Mouse (Mus musculus) right cerebral cortex, postnatal 25 days (tissue): ENCODE data around the gene Itga9.

ENCODE experiments used
- DNase-seq: peaks from one replicate; pipeline ENCODE4 v3.0.0; 2022

Gene Itga9

DNA sequence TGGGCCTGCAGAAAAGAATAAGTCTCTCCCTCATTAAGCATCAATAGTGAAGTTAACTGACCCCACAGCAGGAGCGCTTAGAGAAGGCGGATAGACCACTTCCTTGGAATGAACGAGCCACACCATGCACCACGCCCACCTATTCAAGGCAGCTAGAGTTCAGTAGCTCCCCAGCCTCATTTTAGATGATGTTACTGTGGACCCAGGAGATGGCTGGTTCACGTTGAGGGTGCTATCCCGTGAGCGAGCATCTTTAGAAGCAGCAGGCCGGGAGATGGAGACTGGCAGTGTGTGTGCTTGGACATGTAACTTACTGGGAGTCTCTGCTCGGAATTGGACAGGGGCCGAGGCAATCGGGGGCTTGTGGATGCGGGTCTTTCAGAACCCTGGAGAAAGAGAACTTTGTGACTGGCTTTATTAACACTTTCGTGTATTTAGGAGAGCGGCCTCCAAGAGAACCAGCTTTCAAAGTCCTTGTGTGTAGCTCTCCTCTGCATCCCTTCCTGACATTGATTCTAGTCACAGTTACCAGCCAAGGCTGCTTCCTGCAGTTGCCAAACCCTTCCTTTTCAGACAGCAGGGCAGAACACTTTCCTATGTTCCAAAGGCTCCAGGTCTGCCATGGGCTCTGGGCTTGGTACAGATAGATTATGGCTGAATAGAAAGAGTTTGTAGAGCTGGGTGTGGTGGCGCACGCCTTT is 1.4 kb downstream of the Itga9 start:
- DNase-seq = no peak

DNA sequence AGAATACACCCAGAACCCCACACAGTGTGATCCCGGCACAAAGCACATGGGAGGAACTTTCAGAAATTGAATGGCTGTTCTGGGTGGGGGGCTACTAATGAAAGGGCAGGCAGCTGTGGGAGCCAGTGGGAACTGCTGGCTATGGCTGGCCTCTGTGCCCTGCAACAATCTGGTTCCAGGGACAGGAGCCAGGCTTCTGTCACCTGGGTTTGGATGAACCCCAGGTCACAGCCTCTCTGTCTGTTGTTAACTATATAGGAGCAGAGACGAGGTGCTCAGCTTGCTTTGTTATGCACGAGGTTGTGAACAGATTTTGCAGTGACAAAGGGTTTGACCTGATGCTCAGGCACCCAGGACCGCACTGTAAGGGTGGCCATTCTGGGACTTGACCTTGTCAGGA is 2.1 kb downstream of the Itga9 start:
- DNase-seq = no peak

DNA sequence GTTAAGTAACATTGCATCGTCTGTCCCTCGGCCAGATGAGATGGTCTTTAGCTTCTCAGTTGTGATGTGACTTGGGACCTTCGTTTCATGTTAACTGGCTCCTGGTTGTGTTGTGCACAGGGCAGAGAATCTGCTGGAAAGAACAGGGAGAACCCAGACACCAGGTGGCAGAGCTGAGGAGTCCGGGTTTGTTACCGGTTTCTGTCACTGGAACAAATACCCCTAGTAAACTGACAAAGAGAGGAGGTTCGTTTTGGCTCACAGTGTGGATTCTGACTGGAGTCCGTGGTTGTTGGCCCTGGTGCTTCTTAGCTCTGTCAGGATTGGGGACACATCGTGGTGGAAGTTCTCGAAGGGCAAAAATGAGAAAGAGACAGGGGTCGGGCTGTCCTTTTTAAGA is 3.6 kb downstream of the Itga9 start:
- DNase-seq = peak; percentile 39

DNA sequence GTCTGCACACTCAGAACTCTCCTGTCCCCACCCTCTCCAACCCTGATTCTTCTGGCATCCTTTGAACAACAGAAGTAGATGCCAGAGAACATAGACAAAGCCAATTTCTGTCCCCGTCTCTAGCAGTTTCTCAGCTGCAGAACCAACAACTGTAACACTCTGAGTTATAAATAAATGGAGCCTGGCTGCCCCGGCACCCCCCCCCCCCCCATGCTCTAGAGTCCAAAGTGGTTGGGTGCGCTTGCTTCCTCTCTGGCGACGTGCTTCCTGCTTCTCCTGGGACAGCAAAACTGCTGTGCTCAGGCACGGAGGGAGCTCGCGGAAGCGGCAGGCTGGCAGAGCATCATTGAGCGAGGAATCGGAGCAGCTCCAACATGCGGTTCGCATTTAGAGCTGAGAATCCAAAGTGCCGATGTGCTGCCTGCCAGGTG is 4.6 kb downstream of the Itga9 start:
- peak; percentile 61 for DNase-seq

DNA sequence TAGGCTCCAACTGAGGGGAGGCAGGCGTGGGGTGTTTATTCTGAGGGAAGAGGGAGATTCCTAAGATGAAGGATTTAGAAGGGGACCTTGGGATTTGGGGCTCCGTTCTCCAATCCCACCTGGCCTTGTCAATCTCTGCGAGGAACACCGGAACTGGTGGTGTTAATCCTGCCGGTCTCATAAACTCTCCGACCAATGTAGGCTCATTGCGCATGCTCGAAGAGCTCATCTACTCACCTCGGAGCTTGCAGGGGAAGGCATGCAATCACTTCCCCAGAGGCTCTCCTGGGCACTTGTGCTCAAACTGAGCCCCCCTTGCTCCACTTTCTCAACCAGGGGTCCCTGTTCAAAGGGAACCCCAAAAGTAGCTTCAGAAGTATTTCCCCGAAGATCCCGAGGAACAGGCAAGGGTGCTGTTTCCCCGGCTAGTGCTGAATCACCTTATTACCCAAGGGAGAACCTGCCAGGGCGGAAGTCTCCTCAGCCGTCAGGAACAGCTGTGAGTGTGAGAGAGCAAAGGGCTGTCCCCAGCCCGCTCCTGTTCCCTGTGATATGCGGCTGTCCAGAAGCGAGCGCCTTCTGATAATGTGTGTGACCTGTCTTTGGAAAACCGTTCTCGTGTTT is 5.6 kb downstream of the Itga9 start:
- no peak for DNase-seq

DNA sequence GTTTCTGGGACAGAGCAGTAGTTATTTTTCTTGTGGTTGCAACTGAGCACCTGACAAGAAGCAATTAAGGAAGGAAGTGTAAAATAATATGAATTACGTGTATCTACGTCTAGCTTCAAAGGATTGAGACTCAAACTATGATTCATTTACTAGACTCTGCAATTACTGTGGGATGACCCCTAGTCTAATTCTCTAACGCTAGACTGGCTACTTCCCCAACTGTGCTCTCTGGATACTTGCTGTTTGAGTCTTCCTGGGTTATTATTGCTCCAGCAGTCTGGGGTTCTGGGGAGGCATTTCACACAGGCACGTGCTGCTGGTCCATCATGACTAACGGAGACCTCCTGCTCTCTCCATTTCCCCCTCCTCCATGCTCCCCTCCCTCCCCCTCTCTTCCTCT is 10.7 kb downstream of the Itga9 start:
- DNase-seq = no peak

DNA sequence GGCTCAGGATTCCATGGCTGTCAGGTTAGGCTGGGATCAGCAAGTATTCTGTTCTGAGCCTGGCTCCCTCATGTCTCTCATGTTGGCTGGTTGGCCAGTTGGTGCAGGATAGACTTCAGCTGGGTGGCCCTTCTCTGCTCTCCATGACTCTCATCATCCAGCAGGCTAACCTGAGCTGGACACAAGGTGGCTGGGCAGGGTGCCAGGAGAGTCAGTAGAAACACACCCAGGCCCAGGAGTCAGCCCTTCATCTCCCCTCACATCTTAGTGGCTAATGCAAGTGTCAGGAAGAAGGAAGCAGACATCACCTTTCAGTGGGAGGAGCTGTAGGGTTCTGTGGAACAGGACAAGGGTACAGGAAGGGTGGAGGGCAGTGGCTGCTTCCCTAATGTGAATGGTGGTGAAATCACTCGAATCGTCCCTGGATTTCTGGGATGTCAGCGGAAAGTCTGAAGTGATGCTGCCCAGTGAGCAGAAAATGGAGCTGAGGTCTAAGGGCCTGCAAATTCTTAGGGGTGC is 12.3 kb downstream of the Itga9 start:
- no peak for DNase-seq

DNA sequence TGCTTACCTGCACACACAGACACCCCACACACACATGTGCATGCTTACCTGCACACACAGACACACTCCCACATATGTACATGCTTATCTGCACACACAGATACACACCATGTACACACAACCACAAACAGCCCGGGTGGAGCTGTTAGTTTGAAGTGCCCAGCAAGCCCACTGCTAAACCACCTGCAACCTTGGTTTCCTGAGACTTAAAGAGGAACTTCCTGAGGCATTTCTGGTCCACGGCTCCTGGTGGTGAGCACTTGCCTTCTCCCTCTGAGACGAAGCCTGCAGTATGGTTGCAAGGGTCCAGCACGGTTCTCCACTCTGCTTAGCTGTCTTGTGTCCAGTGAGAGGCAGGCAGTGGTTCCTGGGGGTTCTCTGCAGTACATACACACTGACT is 14.3 kb downstream of the Itga9 start:
- no peak for DNase-seq

DNA sequence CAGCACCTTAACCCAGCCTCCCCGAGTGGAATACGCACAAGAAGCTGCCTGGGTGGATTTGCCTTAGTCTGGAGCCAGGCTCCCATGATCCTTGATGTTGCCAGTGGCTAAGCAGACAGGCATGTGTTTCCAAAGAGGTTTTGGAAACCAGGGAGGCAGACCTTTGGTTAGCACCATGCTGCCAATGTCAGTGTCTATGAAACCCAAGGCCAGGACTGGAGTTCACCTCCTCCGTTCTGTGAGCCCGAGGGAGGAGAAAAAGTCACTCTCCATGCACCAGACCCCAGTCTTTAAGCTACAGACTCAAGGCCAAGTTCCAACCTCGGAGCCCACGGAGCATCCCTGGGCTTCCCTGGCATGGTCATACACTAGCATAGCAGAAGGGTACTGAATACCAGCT is 15.2 kb downstream of the Itga9 start:
- DNase-seq = no peak

DNA sequence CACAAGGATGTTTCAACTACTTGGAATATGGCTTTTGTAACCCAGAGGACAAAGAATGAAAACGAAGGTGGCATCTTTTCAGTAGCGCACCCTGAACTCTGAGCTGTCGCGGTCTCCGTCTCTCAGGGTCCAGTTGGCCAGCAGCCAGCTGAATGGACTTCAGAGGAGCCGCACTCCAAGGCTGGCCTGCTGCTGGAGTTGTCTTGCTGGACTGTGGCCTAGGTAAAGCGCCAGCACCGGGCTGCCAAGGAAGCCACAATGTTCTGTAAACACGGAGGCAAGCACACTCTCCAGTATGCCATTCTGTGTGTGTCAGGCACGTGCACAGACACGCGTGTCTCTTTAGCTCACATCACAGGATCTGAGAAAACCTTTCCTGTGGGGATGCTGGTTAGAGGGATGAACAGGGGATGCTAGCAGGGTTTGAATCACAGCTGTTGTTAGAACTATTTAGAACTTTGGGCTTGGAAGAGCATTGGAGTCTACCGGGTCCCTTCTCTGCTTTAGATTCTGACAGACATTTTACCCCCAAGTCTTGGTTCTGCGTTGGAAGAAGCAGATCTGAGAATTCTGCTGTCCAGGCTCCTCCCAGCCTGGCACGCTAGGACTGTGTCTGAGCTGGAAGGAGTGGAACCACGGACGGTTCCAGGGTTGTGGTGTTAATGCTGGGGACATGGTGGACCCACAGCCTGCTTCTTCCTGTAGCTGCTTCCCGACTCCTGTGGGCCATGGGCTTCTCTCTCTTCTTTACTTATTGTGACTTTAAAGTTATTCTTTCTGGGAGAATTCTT is 16.1 kb downstream of the Itga9 start:
- no peak for DNase-seq

DNA sequence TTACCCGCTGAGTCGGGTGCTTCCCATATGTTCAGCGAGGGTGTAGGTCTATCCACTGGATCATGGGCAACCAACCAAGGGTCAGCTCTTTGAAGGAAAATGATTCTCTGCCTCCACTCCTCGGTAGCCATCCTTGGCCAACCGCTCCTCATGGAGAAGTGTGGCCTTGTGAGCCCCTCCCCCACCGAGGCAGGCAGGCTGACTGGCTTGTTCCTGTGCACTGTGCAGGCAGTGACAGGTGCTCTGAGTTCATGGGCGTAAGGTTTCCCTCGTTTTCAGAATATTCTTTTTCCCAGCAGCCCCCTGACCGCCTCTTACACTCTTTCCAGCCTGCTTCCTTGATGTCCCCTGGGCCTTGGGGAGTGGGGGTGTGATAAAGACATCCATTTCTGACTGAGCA is 17.0 kb downstream of the Itga9 start:
- DNase-seq = no peak

DNA sequence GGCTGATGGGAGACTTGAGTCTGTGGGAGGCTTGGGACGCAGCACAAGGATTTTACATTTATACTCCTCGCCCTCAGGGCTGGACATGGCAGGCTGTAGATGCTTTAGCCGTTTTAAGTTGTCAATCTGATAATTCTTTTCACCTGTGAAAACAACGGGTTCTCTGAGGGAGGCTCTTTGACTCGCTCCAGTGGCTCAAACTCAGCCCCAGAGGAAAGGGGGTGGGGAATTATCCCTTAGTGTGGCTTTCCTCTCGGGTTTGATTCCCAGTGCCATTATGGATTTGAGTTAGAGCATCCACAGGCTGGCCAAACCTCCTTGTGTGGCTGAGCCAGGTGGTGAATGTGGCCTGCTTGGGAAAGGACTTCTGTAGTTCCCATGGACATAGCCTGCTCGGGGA is 17.7 kb downstream of the Itga9 start:
- DNase-seq = no peak

DNA sequence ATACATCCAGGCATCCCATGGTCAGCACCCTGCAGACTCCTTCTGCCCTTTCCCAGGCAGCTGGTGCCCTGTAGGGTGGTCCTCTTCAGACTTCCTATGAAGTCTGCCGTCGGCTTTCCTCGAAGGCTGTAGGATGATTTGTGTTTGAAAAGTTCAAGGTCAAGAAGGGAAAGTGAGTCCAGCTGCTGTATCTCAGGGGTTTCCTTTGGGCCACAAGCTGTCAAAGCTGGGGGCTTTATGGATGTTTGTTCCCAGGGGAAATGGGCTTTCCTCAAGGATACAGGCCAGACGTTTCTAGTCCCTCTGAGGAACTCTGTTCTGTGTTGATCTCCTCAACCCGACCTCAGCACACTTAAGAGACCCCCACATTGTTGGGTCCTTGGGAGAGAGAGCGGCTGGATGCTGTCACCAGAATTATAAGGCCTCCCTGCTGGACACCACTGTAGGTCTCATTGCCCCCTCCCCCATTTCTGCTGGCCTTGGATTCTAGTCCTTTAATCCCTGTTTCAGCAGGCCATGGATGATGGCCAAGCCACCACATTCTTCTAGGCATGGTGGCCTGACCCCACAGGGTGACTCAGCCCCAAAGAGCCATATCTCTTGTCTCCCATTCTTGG is 23.4 kb downstream of the Itga9 start:
- no peak for DNase-seq

DNA sequence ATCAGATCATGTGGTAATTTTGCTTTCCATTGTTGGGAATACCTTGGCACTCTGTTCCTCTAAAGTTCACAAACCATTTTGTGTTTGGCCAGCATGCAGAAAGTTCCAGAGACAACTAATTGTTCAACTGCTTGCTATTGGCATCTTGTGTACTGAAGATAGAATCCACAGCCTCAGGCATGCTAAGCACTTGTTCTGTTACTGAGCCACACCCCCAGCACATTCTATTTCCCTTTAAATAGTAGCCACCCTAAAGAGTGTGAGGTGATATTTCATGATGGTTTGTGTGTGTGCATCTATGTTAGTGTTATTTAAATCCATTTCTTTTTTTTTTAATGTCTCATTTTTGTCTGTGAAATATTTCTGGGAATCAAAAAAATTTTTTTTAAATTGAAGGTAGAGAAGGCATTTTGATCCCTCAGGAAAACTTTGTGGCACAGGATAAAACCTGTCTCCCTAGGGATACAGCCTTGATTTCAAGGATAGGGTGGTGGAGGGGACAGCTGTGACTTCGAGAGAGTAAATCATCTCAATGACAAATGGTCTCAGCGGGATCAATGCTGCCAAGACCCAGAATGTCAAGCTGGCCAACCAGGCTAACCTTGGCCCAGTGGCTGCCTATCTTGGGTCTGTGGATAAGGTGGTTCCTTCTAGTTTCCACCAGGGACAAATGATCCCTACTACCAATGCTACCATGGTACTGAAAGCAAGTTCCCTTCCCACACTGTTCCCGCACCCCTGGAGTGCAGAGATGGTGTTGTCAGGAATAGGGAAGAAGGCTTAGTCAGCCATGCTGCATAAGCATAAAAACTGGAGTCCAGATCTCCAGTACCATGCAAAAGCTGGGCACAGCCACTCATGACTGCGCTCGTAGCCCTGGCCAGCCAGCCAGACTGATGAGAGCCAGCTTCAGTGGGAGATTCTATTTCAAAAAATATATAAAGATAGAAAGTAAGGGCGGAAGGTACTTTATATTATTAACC is 25.6 kb downstream of the Itga9 start:
- no peak for DNase-seq

DNA sequence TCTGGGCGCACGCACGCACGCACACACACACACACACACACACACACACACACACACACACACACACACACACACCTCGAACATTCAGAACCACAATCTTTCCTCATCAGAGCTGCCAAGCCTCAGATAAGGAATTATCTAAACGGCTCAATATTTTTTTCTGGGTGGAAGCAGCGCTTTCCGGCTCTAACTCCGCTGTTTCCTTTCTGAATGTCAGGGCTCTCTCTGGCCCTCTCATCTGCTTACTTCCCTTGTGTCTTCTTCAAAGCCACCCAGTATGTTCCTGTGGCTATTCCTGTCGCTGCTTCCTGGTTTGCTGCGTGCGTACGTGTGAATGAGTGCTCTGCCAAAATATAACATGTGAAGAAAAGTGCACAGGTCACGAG is 26.3 kb downstream of the Itga9 start:
- no peak for DNase-seq

DNA sequence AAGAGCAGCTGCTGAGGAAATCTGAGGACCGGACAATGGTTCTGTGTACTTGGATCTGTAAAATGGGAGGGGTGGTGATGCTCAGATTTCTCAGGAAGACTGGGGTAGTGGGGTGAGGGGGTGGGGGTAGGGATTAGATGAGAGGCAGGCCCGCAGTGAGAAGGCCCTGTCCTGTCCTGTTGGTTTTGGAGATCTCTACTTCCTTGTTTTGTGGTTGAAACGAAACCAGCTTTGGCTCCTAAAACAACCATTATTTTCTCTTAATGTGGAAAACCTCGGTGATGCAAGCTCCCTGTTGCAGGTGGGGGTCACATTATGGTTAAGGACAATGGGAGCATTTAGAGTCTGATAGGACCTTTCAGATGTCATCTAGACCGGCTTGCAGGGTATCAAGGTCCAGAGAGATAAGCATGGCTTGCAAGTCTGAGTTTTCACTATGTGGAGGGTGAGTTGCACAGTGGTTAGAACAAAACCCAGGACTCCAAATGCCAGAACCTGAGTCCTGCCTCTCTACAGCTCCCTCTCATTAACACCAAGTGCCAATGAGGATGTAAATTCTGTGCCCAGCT is 32.2 kb downstream of the Itga9 start:
- no peak for DNase-seq

DNA sequence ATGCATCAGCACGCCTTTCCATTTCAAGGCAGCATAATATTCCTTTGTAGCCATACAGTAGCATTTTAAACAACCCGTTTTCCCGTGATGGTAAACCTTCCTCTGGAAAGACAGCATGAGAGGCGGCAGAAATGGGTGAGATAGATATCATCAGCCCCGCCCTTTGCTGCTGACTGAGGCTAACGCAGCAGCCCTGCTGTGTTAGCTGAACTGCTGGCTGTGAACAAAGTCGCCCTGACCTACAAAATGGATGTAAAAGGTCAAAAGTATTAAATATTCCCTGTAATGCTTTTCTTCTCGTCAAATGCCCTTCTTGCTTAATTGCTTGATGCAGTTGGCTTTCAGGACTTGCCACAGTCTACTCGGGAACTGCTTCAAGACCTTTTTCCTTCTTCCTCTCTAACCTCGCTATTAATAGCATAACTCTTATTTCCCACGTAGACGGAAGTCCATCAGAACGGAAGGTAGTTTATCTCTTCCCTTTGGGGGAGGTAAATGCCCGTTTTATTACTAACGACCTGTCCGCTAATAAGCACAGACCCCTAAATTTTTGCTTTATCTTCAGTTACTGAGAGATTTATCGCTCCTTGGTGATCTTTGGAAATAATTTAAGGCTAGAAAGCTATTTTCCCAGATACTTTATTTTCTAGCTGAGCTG is 39.3 kb downstream of the Itga9 start:
- DNase-seq = no peak

DNA sequence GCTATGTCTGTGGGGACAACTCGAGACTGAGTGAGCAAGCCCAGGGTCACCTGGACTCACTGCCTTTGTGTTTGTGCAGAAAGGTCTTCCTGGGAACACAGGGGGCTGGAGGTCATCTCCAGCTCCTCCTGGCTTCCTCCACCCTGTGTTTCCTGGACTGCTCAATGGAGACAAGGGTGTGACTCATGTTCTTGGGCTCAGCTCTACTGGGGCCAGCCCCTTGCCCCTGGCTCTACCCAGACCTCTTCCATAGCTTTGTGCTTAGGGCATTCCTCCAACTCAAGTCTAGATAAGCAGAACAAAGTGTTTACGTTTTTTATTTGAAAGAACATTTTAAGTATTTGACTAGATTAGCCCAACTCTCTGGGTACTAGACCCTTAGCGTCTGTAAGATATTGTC is 41.0 kb downstream of the Itga9 start:
- no peak for DNase-seq

DNA sequence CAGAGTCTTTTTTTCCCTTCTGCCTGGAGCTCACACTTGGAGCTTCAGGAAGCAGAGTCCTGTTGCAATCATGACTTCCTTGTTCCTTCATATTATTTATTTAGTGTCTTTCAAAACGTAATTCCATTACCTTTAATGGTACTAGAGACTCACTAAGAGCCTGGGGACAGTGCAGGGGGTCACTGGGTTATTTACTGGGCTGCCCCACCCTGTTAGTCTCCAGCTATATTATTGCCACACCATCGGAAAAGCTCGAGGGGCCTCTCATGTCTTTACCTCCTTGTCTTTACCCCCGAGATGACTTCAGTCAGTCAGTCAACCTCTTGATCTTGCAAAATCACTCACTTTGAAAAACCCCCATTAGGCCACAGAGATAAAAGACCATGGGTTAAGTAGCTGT is 44.5 kb downstream of the Itga9 start:
- no peak for DNase-seq

DNA sequence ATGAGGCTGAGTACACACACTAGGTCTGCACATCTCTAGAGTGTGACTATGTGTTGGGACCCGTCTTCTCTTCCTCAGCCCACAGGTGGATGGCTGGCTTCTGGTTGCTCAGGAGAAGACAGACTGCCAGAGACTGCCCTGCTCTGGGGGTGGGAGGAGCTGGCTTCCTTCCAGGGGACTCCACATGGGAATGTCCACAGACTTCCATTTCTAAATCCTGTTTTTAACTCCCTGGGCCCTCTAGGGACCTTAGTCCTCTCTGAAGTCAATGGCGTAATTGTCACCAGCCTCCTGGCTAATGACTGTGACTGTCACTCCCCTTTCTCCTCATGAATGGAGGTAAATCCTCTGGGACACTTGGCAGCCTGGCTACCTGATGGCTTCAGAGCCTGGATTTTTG is 45.4 kb downstream of the Itga9 start:
- DNase-seq = peak; percentile 7

DNA sequence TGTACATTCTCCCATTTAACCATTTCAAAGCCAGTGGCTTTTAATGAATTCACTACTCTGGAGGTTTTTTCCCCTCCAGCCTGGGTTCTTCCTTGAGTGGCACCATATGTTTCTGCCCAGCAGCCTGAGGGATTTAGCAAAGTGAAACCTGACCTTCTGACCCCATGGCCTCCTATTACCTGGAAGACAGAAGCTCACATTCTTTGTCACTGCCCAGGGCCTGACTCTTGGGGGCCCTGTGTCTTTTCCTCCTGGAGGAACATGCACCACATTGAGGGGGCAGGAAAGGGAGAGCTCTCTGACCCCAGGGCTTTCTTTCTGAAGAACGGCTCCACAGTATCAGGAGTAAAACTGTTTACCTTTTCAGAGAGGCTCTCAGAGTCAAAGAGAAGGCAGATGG is 46.9 kb downstream of the Itga9 start:
- no peak for DNase-seq
